Mouse (Mus musculus): ENCODE results near the gene Foxp1. TPM values are rescaled to one million over a fixed set of nuclear protein-coding genes. Genes with fewer than 3 reads are reported as not detected.

Foxp1 gene
- polyA plus RNA-seq, 1 experiment from 2014 or later = 66.8 TPM

- no peak for ATAC-seq (replicated peaks; ENCODE audit: insufficient number of reproducible peaks, insufficient read depth, low FRiP score, low read depth)
- no peak overlapping the region for H3K9ac ChIP-seq
Observed at GRCm38 (mm10) chr6:99372016-99372415, 150.5 kb downstream of the Foxp1 start.

GRCm38 (mm10) chr6:99369931-99370330, 152.6 kb downstream of the Foxp1 start:
- Histone ChIP-seq H3K4me3 (no peak overlapping the region), H3K9me3 (replicated peaks) (no peaks in the 10 kb centered on the region), H3K27me3 (no peaks in the 10 kb centered on the region), H3K27ac (no peak overlapping the region), H3K9ac (no peak overlapping the region), H3K4me1 (replicated peaks) (peaks cover 14% of the 10 kb centered on the region), H3K4me2 (no peak overlapping the region), H3K36me3 (no peaks in the 10 kb centered on the region)
- WGBS = 50% methylated on average over 2 of the region's 2 CpGs
- no peak for ATAC-seq (replicated peaks; ENCODE audit: insufficient number of reproducible peaks, insufficient read depth, low FRiP score, low read depth)

More at GRCm38 (mm10) chr6:99372016-99372415, 150.5 kb downstream of the Foxp1 start:
- Histone ChIP-seq H3K4me3 (no peak overlapping the region), H3K4me1 (replicated peaks) (peaks cover 31% of the 10 kb centered on the region), H3K4me2 (no peak overlapping the region), H3K9me3 (replicated peaks) (no peaks in the 10 kb centered on the region), H3K36me3 (no peaks in the 10 kb centered on the region), H3K27me3 (no peaks in the 10 kb centered on the region), H3K27ac (no peak overlapping the region)
- 81% methylated on average over 6 of the region's 6 CpGs for WGBS

- no peak overlapping the region for H3K9ac ChIP-seq
- H3K27me3 ChIP-seq = no peaks in the 10 kb centered on the region
- H3K27ac ChIP-seq = no peak overlapping the region
- H3K9me3 ChIP-seq (replicated peaks) = no peaks in the 10 kb centered on the region
- WGBS = 80% methylated on average over 3 of the region's 3 CpGs
- peaks cover 9% of the 10 kb centered on the region for H3K4me1 ChIP-seq (replicated peaks)
- H3K4me2 ChIP-seq = no peak overlapping the region
- H3K4me3 ChIP-seq = no peak overlapping the region
- ATAC-seq (replicated peaks; ENCODE audit: insufficient number of reproducible peaks, insufficient read depth, low FRiP score, low read depth) = no peak
- H3K36me3 ChIP-seq = no peaks in the 10 kb centered on the region
Observed at GRCm38 (mm10) chr6:99369156-99369555, 153.4 kb downstream of the Foxp1 start.

- no peaks in the 10 kb centered on the region for H3K27me3 ChIP-seq
- H3K36me3 ChIP-seq = no peaks in the 10 kb centered on the region
- no peak for ATAC-seq (replicated peaks; ENCODE audit: insufficient number of reproducible peaks, insufficient read depth, low FRiP score, low read depth)
- H3K4me3 ChIP-seq = no peak overlapping the region
- no peak overlapping the region for H3K27ac ChIP-seq
- H3K4me2 ChIP-seq = no peak overlapping the region
- no peak overlapping the region for H3K9ac ChIP-seq
- peaks cover 6% of the 10 kb centered on the region for H3K4me1 ChIP-seq (replicated peaks)
- H3K9me3 ChIP-seq (replicated peaks) = no peaks in the 10 kb centered on the region
- 54% methylated on average over 4 of the region's 4 CpGs for WGBS
Observed at GRCm38 (mm10) chr6:99368118-99368753, 154.3 kb downstream of the Foxp1 start.

- H3K4me1 ChIP-seq (replicated peaks) = peaks cover 13% of the 10 kb centered on the region
- 61% methylated on average over 6 of the region's 6 CpGs for WGBS
- no peaks in the 10 kb centered on the region for H3K36me3 ChIP-seq
- H3K9ac ChIP-seq = no peak overlapping the region
- H3K27ac ChIP-seq = no peak overlapping the region
- H3K4me2 ChIP-seq = no peak overlapping the region
- no peaks in the 10 kb centered on the region for H3K27me3 ChIP-seq
- no peak for ATAC-seq (replicated peaks; ENCODE audit: insufficient number of reproducible peaks, insufficient read depth, low FRiP score, low read depth)
- H3K4me3 ChIP-seq = no peak overlapping the region
- no peaks in the 10 kb centered on the region for H3K9me3 ChIP-seq (replicated peaks)
Observed at GRCm38 (mm10) chr6:99364545-99364944, 158.0 kb downstream of the Foxp1 start.

GRCm38 (mm10) chr6:99360581-99360980, 161.9 kb downstream of the Foxp1 start:
- Histone ChIP-seq H3K27ac (peak overlapping the region; percentile 68), H3K27me3 (no peaks in the 10 kb centered on the region), H3K4me3 (no peak overlapping the region), H3K4me1 (replicated peaks) (peaks cover 24% of the 10 kb centered on the region), H3K36me3 (no peaks in the 10 kb centered on the region), H3K4me2 (no peak overlapping the region), H3K9ac (no peak overlapping the region), H3K9me3 (replicated peaks) (no peaks in the 10 kb centered on the region)
- ATAC-seq (replicated peaks; ENCODE audit: insufficient number of reproducible peaks, insufficient read depth, low FRiP score, low read depth) = no peak
- 74% methylated on average over 4 of the region's 4 CpGs for WGBS

- 0 out of 2 replicates have a peak, but pooled peaks have one; percentile 39 for ATAC-seq (replicated peaks; ENCODE audit: insufficient number of reproducible peaks, insufficient read depth, low FRiP score, low read depth)
- H3K4me2 ChIP-seq = no peak overlapping the region
- no peaks in the 10 kb centered on the region for H3K9me3 ChIP-seq (replicated peaks)
- WGBS = 48% methylated on average over 6 of the region's 6 CpGs
- no peaks in the 10 kb centered on the region for H3K36me3 ChIP-seq
- peak overlapping the region; percentile 68 for H3K27ac ChIP-seq
- H3K4me1 ChIP-seq (replicated peaks) = peaks cover 30% of the 10 kb centered on the region
- H3K4me3 ChIP-seq = no peak overlapping the region
- H3K27me3 ChIP-seq = no peaks in the 10 kb centered on the region
- no peak overlapping the region for H3K9ac ChIP-seq
Observed at GRCm38 (mm10) chr6:99359765-99360499, 162.6 kb downstream of the Foxp1 start.

GRCm38 (mm10) chr6:99359036-99359698, 163.4 kb downstream of the Foxp1 start:
- ATAC-seq (replicated peaks; ENCODE audit: insufficient number of reproducible peaks, insufficient read depth, low FRiP score, low read depth) = no peak
- Histone ChIP-seq H3K4me1 (replicated peaks) (peaks cover 36% of the 10 kb centered on the region), H3K4me3 (no peak overlapping the region), H3K9ac (no peak overlapping the region), H3K27me3 (no peaks in the 10 kb centered on the region), H3K36me3 (no peaks in the 10 kb centered on the region), H3K27ac (peak overlapping the region; percentile 68), H3K4me2 (no peak overlapping the region), H3K9me3 (replicated peaks) (no peaks in the 10 kb centered on the region)
- 61% methylated on average over 9 of the region's 9 CpGs for WGBS

GRCm38 (mm10) chr6:99357931-99358330, 164.6 kb downstream of the Foxp1 start:
- no peak for ATAC-seq (replicated peaks; ENCODE audit: insufficient number of reproducible peaks, insufficient read depth, low FRiP score, low read depth)
- WGBS = 81% methylated on average over 2 of the region's 2 CpGs

GRCm38 (mm10) chr6:99354338-99354737, 168.2 kb downstream of the Foxp1 start:
- WGBS = 41% methylated on average over 2 of the region's 2 CpGs
- H3K4me2 ChIP-seq = no peak overlapping the region
- peaks cover 36% of the 10 kb centered on the region for H3K4me1 ChIP-seq (replicated peaks)
- H3K9me3 ChIP-seq (replicated peaks) = no peaks in the 10 kb centered on the region
- no peak overlapping the region for H3K4me3 ChIP-seq
- 0 out of 2 replicates have a peak overlapping the region, but pooled peaks have one; percentile 20 for H3K27ac ChIP-seq
- H3K9ac ChIP-seq = no peak overlapping the region
- H3K27me3 ChIP-seq = no peaks in the 10 kb centered on the region
- ATAC-seq (replicated peaks; ENCODE audit: insufficient number of reproducible peaks, insufficient read depth, low FRiP score, low read depth) = no peak
- H3K36me3 ChIP-seq = no peaks in the 10 kb centered on the region

More at GRCm38 (mm10) chr6:99357931-99358330, 164.6 kb downstream of the Foxp1 start:
- H3K36me3 ChIP-seq = no peaks in the 10 kb centered on the region
- H3K27me3 ChIP-seq = no peaks in the 10 kb centered on the region
- H3K27ac ChIP-seq = no peak overlapping the region
- no peak overlapping the region for H3K4me2 ChIP-seq
- peaks cover 38% of the 10 kb centered on the region for H3K4me1 ChIP-seq (replicated peaks)
- no peak overlapping the region for H3K4me3 ChIP-seq
- no peaks in the 10 kb centered on the region for H3K9me3 ChIP-seq (replicated peaks)
- H3K9ac ChIP-seq = no peak overlapping the region

GRCm38 (mm10) chr6:99353441-99353840, 169.1 kb downstream of the Foxp1 start:
- no peaks in the 10 kb centered on the region for H3K36me3 ChIP-seq

More at GRCm38 (mm10) chr6:99353441-99353840, 169.1 kb downstream of the Foxp1 start:
- no peak overlapping the region for H3K27ac ChIP-seq
- WGBS = 57% methylated on average over 2 of the region's 2 CpGs
- no peaks in the 10 kb centered on the region for H3K27me3 ChIP-seq
- ATAC-seq (replicated peaks; ENCODE audit: insufficient number of reproducible peaks, insufficient read depth, low FRiP score, low read depth) = no peak
- no peak overlapping the region for H3K9ac ChIP-seq
- H3K4me1 ChIP-seq (replicated peaks) = peaks cover 29% of the 10 kb centered on the region
- no peak overlapping the region for H3K4me2 ChIP-seq
- no peak overlapping the region for H3K4me3 ChIP-seq
- H3K9me3 ChIP-seq (replicated peaks) = no peaks in the 10 kb centered on the region
